Mouse (Mus musculus): Measurements from ENCODE around the gene Mgea5.

The Mgea5 gene

GRCm38 (mm10) chr19:45796061-45796556, 12.5 kb upstream of the Mgea5 start:
- no peak for DNase-seq (ENCODE audit: low spot score in 2 of 2)

DNA sequence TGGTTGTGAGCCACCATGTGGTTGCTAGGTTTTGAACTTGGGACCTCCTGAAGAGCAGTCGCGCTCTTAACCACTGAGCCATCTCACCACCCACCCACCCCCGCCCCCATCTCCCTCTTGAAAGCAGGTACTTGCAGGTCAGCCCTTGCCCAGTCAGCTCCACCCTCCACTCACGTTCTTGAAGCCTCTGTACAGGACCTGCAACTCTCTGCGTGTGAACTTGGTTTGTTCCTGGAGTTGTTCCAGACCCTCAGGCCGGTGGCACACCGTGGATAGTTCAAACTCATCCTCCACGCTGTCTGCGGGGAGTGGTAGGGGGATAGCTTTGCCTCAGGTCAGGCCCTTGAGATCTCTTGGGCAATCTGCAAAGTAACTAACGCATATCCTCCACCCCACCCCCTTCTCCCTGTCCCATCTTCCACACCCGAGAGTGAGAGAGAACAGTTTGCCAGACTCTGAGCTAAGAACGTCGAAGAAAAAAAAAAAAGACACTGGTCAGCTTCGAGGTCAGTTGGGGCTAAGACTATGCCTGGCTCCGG, 11.8 kb upstream of the Mgea5 start:
- DNase-seq (ENCODE audit: low spot score in 2 of 2): no peak

DNA sequence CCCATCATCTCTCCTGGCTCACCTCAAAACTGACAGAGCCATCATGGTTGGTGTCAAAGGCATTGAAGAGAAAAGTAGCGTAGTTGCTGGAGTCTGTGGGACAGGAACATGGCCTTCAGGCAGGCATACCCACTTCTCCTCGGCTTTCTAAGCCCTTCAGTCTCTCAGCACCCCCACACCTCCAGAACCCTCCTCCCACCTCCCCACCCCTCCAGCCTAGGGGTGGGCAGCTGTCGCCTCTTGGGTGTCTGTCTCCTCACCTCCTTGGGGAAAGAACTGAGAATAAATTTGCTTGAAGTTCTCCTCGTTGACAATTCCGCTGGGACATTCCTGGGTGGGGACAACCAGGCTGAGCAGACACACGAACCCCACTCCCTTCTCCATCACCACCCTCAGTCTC, 11.1 kb upstream of the Mgea5 start:
- DNase-seq (ENCODE audit: low spot score in 2 of 2): no peak

- DNase-seq (ENCODE audit: low spot score in 2 of 2): no peak
Observed at GRCm38 (mm10) chr19:45792404-45792803, 8.8 kb upstream of the Mgea5 start.

DNA sequence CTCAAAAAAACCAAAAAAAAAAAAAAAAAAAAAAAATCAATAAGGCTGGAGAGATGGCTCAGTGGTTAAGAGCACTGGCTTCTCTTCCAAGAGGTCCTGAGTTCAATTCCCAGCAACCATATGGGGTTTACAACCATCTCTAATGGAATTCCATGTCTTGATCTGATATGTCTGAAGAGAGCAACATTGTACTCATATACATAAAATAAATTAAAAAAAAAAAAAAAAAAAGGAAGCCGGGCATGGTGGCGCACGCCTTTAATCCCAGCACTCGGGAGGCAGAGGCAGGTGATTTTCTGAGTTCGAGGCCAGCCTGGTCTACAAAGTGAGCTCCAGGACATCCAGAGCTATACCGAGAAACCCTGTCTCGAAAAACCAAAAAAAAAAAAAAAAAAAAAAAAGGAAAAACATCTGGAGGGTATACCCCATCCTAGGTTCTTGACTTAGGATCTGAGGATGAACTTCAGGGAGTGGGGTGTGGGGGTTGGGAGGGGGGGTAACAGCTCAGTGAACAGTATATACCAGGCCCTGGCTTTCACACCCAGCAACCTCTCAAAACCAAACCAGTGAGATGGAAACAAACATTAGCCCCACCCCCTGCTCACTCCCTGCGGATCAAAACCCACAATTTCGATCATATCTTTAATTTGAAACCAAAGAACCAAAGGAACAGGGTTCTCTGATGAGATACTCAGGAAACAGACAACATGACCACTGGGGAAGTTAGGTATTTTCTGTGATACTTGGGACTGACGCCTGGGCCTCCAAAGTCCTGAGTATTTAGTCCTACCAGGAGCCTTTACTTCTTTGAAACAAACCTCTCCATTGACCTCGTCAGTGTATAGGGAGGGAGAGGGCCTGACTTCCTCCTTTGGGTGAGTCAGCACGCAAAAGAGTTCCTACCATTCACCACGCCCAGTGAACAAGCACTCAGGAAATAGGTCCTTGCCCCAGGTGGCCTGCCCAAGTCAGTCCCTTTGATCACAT, 6.5 kb upstream of the Mgea5 start:
- DNase-seq (ENCODE audit: low spot score in 2 of 2): peak in 1 of 2 experiments; percentile 34

DNA sequence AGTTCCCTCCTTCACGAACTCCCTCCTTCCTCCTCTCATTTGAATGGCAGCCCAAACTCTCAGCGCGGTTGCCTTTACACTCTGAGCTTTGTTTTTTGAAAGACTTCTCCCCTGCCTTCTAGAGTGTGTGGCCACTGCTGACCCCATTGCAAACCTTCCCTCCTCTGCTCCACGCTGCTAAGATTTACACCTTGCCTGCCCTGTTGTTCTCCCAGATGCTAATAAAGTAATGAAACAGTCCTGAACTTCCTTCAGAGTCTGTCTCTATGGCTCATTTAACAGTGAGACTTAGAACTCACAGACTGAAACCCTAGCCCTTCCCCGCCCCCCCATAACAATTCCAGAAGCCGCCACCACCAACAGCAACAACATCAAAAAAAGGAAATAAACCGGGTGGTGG, 5.7 kb upstream of the Mgea5 start:
- no peak for DNase-seq (ENCODE audit: low spot score in 2 of 2)

DNA sequence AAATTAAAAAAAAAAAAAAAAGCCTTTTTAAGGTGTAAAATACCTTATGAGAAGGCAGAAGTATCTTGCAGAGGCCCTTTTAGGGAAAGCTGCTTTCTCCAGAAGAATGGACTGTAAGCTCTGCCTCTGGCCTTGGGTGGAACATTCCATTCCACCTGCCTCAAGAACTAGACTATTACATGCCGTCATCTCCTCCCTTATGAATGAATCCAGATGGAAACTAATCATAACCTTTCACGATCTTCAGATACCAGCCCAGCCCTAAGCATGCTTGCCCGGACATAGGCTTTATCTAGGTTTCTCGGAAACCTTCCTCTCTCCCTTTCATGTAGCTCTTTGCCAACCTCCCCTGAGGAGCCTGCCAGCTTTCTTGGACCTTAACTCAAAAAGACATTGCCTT, 4.7 kb upstream of the Mgea5 start:
- DNase-seq (ENCODE audit: low spot score in 2 of 2): no peak

DNA sequence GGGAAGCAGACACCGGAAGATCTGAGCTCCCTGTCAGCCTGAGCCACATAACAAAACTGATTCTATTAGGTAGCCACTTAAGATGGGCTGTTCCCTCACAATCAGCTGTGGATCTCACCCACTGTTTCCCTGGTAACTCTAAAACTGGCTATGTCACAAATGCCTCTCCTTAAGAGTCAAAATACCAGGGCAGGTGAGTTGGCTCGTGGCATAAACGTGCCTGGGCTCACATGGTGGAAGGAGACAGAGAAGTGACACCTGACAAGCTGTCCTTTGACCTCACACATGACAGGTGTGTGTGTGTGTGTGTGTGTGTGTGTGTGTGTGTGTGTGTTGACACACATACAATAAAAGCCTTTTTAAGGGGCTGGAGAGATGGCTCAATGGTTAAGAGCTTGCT, 3.8 kb upstream of the Mgea5 start:
- DNase-seq (ENCODE audit: low spot score in 2 of 2): no peak

- no peak for DNase-seq (ENCODE audit: low spot score in 2 of 2)
Observed at GRCm38 (mm10) chr19:45785470-45785869, 1.8 kb upstream of the Mgea5 start.

DNA sequence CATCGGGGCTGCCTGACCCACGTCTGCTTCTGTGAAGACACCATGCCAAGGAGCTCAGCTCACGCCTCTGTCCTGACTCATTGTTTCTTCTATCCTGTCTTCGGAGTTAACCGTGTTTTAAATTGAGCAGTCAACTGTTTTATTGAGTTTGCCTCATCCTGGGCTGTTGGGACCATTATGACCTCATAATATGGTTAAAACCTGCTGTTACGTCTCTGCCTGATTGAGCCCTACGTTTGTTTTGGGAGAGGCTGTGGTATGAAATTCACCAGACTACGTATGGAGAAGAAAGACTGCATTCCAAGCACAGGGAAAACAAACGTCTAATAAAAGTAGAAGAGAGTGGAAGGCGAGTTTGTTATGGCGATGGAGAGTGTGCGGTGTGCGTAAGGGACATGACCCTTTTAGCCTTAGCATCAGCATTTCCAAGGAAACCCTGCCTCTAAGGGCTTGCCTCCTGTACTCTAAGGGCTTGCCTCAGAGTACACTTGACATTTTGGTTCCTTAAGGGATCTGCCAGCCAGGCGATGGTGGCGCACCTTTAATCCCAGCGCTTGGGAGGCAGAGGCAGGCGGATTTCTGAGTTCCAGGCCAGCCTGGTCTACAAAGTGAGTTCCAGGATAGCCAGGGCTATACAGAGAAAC, 418 bp upstream of the Mgea5 start:
- no peak for DNase-seq (ENCODE audit: low spot score in 2 of 2)

- DNase-seq (ENCODE audit: low spot score in 2 of 2): peak; percentile 49 to 70
Observed at GRCm38 (mm10) chr19:45782315-45783001, 1.2 kb downstream of the Mgea5 start.

DNA sequence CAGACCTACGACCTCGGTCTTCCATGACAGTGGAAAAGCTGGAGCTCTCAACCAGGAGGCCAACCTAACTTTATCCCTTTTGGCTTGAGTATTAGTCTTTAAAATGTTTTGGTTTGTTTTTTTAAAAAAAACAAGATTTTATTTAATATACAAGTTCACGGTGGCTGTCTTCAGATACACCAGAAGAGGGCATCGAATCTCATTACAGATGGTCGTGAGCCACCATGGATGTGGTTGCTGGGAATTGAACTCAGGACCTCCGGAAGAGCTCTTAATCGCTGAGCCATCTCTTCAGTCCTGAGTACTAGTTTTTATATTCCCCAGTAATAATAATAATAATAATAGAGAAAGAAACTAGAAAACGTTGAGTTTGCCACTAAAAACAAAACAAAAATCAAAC, 2.0 kb downstream of the Mgea5 start:
- no peak for DNase-seq (ENCODE audit: low spot score in 2 of 2)

- no peak for DNase-seq (ENCODE audit: low spot score in 2 of 2)
Observed at GRCm38 (mm10) chr19:45780350-45780915, 3.2 kb downstream of the Mgea5 start.

GRCm38 (mm10) chr19:45775486-45775885, 8.2 kb downstream of the Mgea5 start:
- no peak for DNase-seq (ENCODE audit: low spot score in 2 of 2)

DNA sequence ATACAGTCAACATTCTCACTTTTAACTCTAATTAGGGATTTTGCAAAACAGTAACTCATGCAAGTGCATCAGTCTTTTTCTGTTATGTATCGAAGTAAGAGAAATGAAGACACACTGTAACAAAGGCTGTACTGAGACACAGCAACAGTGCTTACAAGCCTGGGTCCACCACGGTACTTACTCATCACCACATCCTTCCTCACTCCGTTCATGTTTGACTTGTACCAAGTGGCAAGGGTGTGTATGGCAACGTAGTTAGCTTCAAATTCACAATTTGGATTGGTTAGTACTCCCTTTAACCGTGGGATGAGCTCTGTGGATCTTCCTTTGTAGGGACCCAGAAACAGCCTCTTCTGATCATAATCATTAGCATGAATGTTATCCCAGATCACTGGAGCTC, 12.1 kb downstream of the Mgea5 start:
- no peak for DNase-seq (ENCODE audit: low spot score in 2 of 2)

- no peak for DNase-seq (ENCODE audit: low spot score in 2 of 2)
Observed at GRCm38 (mm10) chr19:45760810-45761209, 22.8 kb downstream of the Mgea5 start.

DNA sequence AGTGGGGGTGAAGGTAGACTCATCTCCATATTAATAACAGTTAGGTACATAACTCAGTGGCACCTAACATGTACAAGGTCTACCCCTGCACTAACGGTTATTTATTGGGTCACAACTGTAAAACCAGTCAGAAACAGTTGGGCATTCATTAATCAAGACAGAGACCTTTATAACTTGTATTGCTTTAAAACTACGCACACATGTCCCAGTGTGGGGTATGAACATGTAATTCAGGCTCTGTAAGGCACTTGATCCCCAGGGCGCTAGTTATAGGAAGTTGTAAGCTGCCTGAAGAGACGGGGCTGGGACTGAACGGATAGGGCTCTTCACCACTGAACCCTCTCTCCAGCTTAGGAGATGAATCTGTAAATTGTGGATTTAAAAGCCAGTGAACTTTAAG, 25.0 kb downstream of the Mgea5 start:
- no peak for DNase-seq (ENCODE audit: low spot score in 2 of 2)

GRCm38 (mm10) chr19:45753551-45753950, 30.1 kb downstream of the Mgea5 start:
- no peak for DNase-seq (ENCODE audit: low spot score in 2 of 2)

GRCm38 (mm10) chr19:45751881-45752280, 31.8 kb downstream of the Mgea5 start:
- DNase-seq (ENCODE audit: low spot score in 2 of 2): no peak

DNA sequence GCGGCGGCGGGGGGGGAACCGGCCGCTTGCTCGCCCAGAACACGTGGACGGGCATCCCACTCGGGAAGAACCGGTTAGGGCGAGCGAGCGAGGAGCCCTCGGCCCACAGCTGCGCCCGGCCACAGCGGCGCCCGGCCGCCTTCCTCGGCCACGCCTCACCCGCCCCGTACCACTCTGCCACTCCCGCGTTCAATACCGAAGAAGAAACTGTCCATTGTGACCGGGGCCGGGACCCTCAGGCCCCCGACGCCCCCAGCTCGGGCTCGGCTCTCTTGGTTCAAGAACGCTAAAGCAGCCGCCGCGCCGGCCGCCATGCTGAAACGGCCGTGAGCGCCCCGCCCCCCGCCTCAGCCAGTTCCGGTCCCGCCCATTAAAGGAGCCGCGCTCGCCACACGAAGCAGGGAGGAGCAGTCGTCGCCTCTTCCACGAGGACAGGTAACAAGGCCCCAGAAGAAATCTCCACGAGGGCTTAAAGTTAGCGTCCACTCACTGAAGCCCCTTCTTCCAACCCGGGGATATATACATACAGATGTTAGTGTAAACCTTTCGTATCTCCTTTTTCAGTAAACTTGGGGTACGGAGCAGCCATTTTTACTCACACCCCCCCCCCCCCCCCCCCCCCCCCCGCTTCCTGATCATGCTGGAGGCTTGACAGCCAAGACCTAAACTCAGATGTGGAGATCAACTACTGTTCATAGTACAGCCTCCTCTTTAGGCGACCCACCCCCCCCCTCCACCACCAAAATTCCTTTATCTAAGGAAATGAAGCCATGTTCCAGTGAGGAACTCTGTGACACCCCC, 34.2 kb downstream of the Mgea5 start, which contains the start of gene Npm3:
TSS of gene Npm3 (minus strand) at position 349 of the 801 bp plus-strand sequence.
- peak; percentile 73 to 86 for DNase-seq (ENCODE audit: low spot score in 2 of 2)
